25 mouse cellular contexts compared by ENCODE assay signal in the genomic region with DNA sequence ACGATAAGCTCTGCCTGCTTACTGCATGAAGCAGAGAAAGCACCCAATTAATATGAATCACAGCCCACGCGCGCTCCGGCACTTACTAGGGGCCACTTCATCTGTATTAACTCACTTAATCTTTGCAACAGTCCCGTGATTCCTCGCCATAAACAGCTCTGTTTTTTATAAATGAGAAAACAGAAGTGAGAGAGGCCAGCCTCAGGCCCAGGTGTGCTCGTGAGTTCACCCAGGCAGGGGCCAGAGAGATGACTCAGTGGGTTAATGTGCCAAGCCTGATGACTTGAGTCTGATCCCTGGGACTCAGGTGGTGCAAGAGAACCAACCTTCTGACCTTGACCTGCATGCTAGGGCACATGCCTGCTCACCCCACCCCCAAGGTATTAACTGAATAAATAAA.
"Had no signal": no experiment of that assay in that cellular context is flagged by ENCODE, and none has a peak within 500 bp of the region (broad histone marks: within the 10 kb centered on the region; RNA-seq: fewer than 3 reads in every experiment).

No protein-coding gene starts in this region.

- H3K36me3 ChIP-seq: heart, embryonic 10.5 days; heart, embryonic 12.5 days; hindbrain, embryonic 10.5 days; hindbrain, embryonic 12.5 days; intestine, embryonic 15.5 days; limb, embryonic 10.5 days; limb, embryonic 12.5 days; liver, embryonic 13.5 days had no signal

- H3K4me2 ChIP-seq: heart, embryonic 12.5 days; hindbrain, embryonic 12.5 days; hindbrain, embryonic 14.5 days; intestine, embryonic 15.5 days; limb, embryonic 12.5 days; liver, embryonic 11.5 days; liver, embryonic 13.5 days had no signal

- H3K27me3 ChIP-seq: intestine, embryonic 15.5 days had no signal

- H3K27ac ChIP-seq: heart, embryonic 10.5 days; hindbrain, embryonic 10.5 days; hindbrain, embryonic 12.5 days; hindbrain, embryonic 14.5 days; intestine, embryonic 15.5 days; layer of hippocampus, adult 2 months; left cerebral cortex, adult 2 months; limb, embryonic 10.5 days; limb, embryonic 12.5 days; liver, embryonic 13.5 days had no signal

- DNase-seq: gastrocnemius, postnatal 14 days; gastrocnemius, postnatal 36 days; heart, adult 11 months; heart, postnatal 10 days; heart, postnatal 4 days; kidney, adult 18-20 months; kidney, adult 8-10 months; kidney, postnatal 10 days; kidney, postnatal 25 days; kidney, postnatal 4 days; liver; liver, embryonic 13.5 days had no signal

- ATAC-seq: hindbrain, embryonic 16.5 days; inflammation-experienced regulatory T-cells, adult 6 months; intestine, embryonic 15.5 days had no signal

- H3K4me3 ChIP-seq: heart, embryonic 10.5 days; heart, embryonic 12.5 days; hindbrain, embryonic 10.5 days; hindbrain, embryonic 12.5 days; intestine, embryonic 15.5 days; layer of hippocampus, adult 2 months; left cerebral cortex, adult 2 months; limb, embryonic 10.5 days; limb, embryonic 12.5 days; liver, embryonic 13.5 days had no signal

- H3K9me3 ChIP-seq: heart, embryonic 10.5 days; heart, embryonic 12.5 days; hindbrain, embryonic 10.5 days; hindbrain, embryonic 12.5 days; intestine, embryonic 15.5 days; limb, embryonic 10.5 days; limb, embryonic 12.5 days; liver, embryonic 13.5 days had no signal

- H3K9ac ChIP-seq: heart, embryonic 12.5 days; hindbrain, embryonic 12.5 days; hindbrain, embryonic 14.5 days; intestine, embryonic 15.5 days; limb, embryonic 12.5 days; liver, embryonic 13.5 days had no signal
